Mouse (Mus musculus) forebrain, postnatal 0 days (tissue): ENCODE data around the gene Map3k7cl. TPM values are rescaled to one million over a fixed set of nuclear protein-coding genes. Genes with fewer than 3 reads are reported as not detected.

Experiments used
- ATAC-seq: fragments of 200-750 bp; cut with Nextera tagmentation; 2 replicates; pipeline ENCODE4 v1.8.0; 2017; ENCODE audit warnings: mild to moderate bottlenecking, moderate library complexity
- DNase-seq: peaks from one replicate; pipeline ENCODE4 v3.0.0-alpha.2; 2015
- H3K27ac ChIP-seq: fragments of 300-500 bp; sonication (generic); 2 replicates; pipeline ENCODE4 v1.5.1; 2014; ENCODE audit warnings: low read depth, mild to moderate bottlenecking, antibody characterized with exemption, low read length, moderate library complexity, mixed read lengths
- H3K27me3 ChIP-seq: fragments of 300-500 bp; sonication (generic); 2 replicates; pipeline ENCODE4 v1.6.1; 2014; ENCODE audit warnings: mild to moderate bottlenecking, low read length, mixed read lengths; ENCODE audit not compliant: insufficient read depth
- H3K36me3 ChIP-seq: fragments of 300-500 bp; sonication (generic); 2 replicates; pipeline ENCODE4 v1.6.1; 2014; ENCODE audit warnings: mild to moderate bottlenecking, moderate library complexity; ENCODE audit not compliant: insufficient read depth
- H3K4me1 ChIP-seq: fragments of 300-500 bp; sonication (generic); 2 replicates; pipeline ENCODE4 v1.6.1; 2014; ENCODE audit warnings: antibody characterized with exemption; ENCODE audit not compliant: insufficient read depth
- H3K4me2 ChIP-seq: fragments of 300-500 bp; sonication (generic); 2 replicates; pipeline ENCODE4 v1.6.1; 2014; ENCODE audit warnings: low read depth, mild to moderate bottlenecking, moderate library complexity
- H3K4me3 ChIP-seq: fragments of 300-500 bp; sonication (generic); 2 replicates; pipeline ENCODE4 v1.5.1; 2014; ENCODE audit warnings: low read depth, low read length, mixed read lengths
- H3K9ac ChIP-seq: fragments of 300-500 bp; sonication (generic); 2 replicates; pipeline ENCODE4 v1.6.1; 2014; ENCODE audit warnings: mild to moderate bottlenecking
- H3K9me3 ChIP-seq: fragments of 300-500 bp; sonication (generic); 2 replicates; pipeline ENCODE4 v1.6.1; 2016; ENCODE audit warnings: low read length
- CTCF ChIP-seq: sonication (generic); IDR thresholded peaks from 2 replicates; pipeline ENCODE4 v1.5.1; 2016; ENCODE audit warnings: antibody characterized with exemption, control low read depth, low read depth
- WGBS: fragments of 180-500 bp; shearing (Covaris S2); extraction: QIAGEN DNeasy Blood & Tissue Kit; methylation state at CpG from one replicate; pipeline ENCODE4 v1.1.7; 2014; 5-methylcytosine and 5-hydroxymethylcytosine counted together
- polyA plus RNA-seq: library from polyadenylated mRNA; unstranded; fragments of >200 nt; fragmentation: Nextera tagmentation; extraction: Ambion mirVana; gene quantifications from 2 replicates; pipeline ENCODE4 v1.2.1, GENCODE M21; 2015
- total RNA-seq: library from RNA; depleted of rRNA; stranded (reverse); fragments of >200 nt; gene quantifications from 2 replicates; pipeline ENCODE4 v1.2.3, GENCODE M21; 2014

Map3k7cl gene
- total and polyA plus RNA-seq, 2 experiments from 2014 or later = not detected

GRCm38 (mm10) chr16:87621246-87621645 lies 68.1 kb downstream of the Map3k7cl start:
- H3K36me3 ChIP-seq = no peaks in the 10 kb centered on the region
- H3K27me3 ChIP-seq = no peaks in the 10 kb centered on the region
- no peak overlapping the region for H3K9ac ChIP-seq
- no peaks in the 10 kb centered on the region for H3K9me3 ChIP-seq
- TF ChIP-seq CTCF = no peak
- WGBS = 80% methylated on average over 3 of the region's 3 CpGs
- DNase-seq (no peak), ATAC-seq (no peak)
- H3K4me2 ChIP-seq = no peak overlapping the region
- no peaks in the 10 kb centered on the region for H3K4me1 ChIP-seq
- no peak overlapping the region for H3K27ac ChIP-seq
- no peak overlapping the region for H3K4me3 ChIP-seq

DNA sequence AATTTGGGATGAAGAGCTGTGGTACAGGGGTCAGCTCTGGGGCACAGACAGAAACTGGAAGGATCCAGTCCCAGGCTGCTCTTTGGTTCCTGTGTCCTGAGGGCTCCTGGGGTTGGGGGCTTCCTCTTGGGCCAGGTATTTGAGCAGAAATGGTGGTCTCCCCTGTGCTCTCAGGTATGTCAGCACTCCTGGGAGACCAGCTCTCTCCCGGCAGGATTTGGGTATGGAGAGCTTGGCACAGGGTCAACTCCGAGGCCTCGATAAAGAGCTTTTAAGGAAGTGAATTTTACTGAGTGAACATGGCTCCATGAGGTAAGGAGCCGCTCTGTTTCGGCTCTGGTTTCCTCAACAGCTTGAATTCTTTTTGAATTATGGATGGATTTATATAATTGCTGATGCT lies 70.8 kb downstream of the Map3k7cl start:
- H3K9ac ChIP-seq = no peak overlapping the region
- H3K27me3 ChIP-seq = no peaks in the 10 kb centered on the region
- no peak for TF ChIP-seq CTCF
- H3K4me1 ChIP-seq = no peaks in the 10 kb centered on the region
- H3K27ac ChIP-seq = no peak overlapping the region
- no peak overlapping the region for H3K4me3 ChIP-seq
- DNase-seq = no peak
- H3K36me3 ChIP-seq = no peaks in the 10 kb centered on the region
- WGBS = 84% methylated on average over 5 of the region's 5 CpGs
- no peaks in the 10 kb centered on the region for H3K9me3 ChIP-seq
- ATAC-seq = no peak
- no peak overlapping the region for H3K4me2 ChIP-seq

DNA sequence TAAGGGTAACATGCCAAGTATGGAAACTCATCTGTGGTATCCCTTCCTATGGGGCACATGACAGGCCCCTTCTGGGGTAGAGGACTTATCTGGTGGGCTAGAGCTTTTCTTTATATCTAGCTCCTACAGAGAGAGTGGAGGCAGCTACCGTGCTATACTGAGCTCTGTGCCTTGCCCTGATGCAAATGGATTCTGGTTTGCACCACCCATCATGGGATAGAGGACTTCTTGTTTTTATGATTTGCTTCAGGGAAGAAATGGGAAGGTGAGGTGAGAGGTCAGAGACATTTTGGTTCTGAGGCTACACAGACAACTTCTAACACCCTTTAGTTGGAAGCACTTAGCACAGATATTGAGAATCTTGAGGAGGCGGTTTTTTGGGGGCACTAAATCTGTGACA lies 71.8 kb downstream of the Map3k7cl start:
- Histone ChIP-seq H3K4me2 (no peak overlapping the region), H3K4me3 (no peak overlapping the region), H3K9ac (no peak overlapping the region), H3K9me3 (no peaks in the 10 kb centered on the region), H3K36me3 (no peaks in the 10 kb centered on the region), H3K27me3 (no peaks in the 10 kb centered on the region), H3K27ac (no peak overlapping the region), H3K4me1 (no peaks in the 10 kb centered on the region)
- TF ChIP-seq CTCF = no peak
- ATAC-seq (no peak), DNase-seq (no peak)
- WGBS = 92% methylated on average over 2 of the region's 2 CpGs

DNA sequence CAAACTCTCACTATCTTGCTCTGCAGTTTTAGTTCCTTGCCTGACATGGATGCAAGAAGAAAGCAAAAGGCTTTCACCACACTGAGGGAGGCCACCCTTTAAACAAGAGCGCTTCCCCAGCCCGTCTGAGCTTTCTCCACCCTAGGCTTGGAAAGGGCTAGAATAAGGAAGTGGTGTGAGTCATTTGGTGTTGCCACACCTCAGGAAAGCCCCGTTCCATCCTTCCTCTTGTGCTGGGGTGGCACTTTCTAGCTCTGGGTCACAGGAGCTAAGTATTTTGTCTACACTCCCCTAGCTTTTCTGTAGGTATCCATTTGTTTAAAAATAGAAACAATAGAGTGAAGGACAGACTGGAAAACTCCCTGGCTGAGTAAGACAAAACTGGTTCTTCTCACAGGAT lies 72.2 kb downstream of the Map3k7cl start:
- TF ChIP-seq CTCF = no peak
- Histone ChIP-seq H3K9me3 (no peaks in the 10 kb centered on the region), H3K36me3 (no peaks in the 10 kb centered on the region), H3K27me3 (no peaks in the 10 kb centered on the region), H3K4me3 (no peak overlapping the region), H3K9ac (no peak overlapping the region), H3K4me2 (no peak overlapping the region), H3K4me1 (no peaks in the 10 kb centered on the region), H3K27ac (no peak overlapping the region)
- WGBS = 86% methylated on average over 3 of the region's 3 CpGs
- DNase-seq (no peak), ATAC-seq (no peak)

DNA sequence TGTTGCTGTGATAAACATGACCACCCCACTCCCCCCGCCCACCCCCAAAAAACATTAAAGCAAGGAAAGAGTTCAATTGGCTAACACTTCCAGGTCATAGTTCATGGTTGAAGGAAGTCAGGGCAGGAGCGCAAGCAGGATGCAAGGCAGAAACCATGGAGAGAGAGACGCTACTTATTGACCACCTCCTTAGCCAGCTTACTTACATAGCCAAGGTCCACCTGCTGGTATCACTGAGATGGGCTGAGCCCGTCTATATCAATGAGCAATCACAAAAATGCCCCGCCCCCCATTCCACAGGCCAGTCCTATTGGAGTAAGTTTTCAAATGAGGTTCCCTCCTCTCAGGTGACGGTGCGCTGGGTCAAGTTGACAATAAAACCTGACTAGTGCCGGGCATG lies 72.7 kb downstream of the Map3k7cl start:
- Histone ChIP-seq H3K27ac (no peak overlapping the region), H3K4me1 (no peaks in the 10 kb centered on the region), H3K36me3 (no peaks in the 10 kb centered on the region), H3K4me2 (no peak overlapping the region), H3K4me3 (no peak overlapping the region), H3K27me3 (no peaks in the 10 kb centered on the region), H3K9me3 (no peaks in the 10 kb centered on the region), H3K9ac (no peak overlapping the region)
- 98% methylated on average over 8 of the region's 8 CpGs for WGBS
- no peak for ATAC-seq
- no peak for TF ChIP-seq CTCF
- DNase-seq = no peak

DNA sequence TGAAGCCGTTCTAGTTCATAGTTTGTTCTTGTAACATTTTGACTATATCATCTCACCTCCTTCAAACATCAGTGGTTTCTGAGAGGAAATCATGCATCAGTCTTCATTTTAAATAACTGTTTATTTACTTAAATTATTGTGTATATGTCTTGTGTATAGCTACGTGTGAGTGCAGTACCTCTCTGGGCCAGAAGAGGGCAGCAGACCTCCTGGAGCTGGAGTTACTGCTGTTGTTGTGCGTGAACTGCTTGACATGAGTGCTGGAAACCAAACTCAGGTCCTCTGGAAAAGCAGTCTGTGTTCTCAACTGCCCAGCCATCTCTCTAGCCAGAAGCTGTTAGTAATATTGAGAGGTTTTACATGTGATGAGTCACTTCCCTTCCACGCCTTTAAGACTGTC lies 73.6 kb downstream of the Map3k7cl start:
- no peaks in the 10 kb centered on the region for H3K4me1 ChIP-seq
- no peak for ATAC-seq
- 96% methylated on average over 4 of the region's 4 CpGs for WGBS
- TF ChIP-seq CTCF = peak; percentile 30; the same call in 1 of the 2 replicates
- no peaks in the 10 kb centered on the region for H3K36me3 ChIP-seq
- H3K27me3 ChIP-seq = no peaks in the 10 kb centered on the region
- H3K27ac ChIP-seq = no peak overlapping the region
- H3K9ac ChIP-seq = no peak overlapping the region
- H3K9me3 ChIP-seq = no peaks in the 10 kb centered on the region
- no peak for DNase-seq
- H3K4me3 ChIP-seq = no peak overlapping the region
- H3K4me2 ChIP-seq = no peak overlapping the region

DNA sequence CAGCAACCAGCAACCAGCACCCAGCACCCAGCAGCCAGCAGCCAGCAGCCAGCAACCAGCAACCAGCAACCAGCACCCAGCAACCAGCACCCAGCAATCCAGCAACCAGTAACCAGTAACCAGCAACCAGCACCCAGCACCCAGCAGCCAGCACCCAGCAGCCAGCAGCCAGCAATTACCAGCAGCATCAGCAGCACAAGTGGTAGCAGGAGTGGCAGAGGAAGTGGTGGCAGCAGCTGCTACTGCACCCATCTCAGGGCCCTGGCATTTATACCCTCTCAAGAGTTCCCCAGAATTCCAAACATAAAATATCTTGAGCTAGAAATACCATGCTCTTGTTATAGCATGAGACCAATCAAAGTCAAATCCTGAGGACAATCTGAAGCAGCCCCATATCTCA lies 81.6 kb downstream of the Map3k7cl start:
- Histone ChIP-seq H3K4me1 (no peaks in the 10 kb centered on the region), H3K4me2 (no peak overlapping the region), H3K9ac (no peak overlapping the region), H3K27ac (no peak overlapping the region), H3K27me3 (no peaks in the 10 kb centered on the region), H3K4me3 (no peak overlapping the region), H3K9me3 (no peaks in the 10 kb centered on the region), H3K36me3 (no peaks in the 10 kb centered on the region)
- ATAC-seq (no peak), DNase-seq (no peak)
- no peak for TF ChIP-seq CTCF

DNA sequence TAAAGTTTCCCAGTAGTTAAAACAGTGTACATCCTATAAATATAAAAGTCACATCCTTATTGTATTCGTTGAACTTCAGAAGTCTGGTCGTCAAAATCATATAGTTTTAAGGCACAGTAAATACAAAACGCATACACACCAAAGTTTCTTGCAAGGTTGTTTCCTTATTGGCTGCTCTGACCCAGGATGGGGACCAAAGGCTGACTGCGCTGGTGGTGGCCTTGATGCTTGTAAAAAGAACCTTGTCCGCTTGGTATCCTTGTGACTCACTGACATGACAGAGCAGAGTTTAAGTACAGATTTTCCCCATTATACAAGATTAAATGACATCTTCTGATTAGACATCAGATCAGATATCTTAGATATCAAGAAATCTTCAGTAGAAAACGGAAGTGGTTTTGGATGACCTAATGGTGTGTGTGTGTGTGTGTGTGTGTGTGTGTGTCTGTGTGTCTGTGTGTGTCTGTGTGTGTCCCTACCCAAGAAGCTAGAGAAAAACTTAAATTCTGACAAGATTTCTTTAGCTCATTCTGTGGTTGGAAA lies 82.2 kb downstream of the Map3k7cl start:
- DNase-seq = no peak
- no peak for TF ChIP-seq CTCF
- H3K4me1 ChIP-seq = no peaks in the 10 kb centered on the region
- 92% methylated on average over 6 of the region's 6 CpGs for WGBS
- H3K36me3 ChIP-seq = no peaks in the 10 kb centered on the region
- no peak overlapping the region for H3K4me3 ChIP-seq
- H3K9me3 ChIP-seq = no peaks in the 10 kb centered on the region
- no peak overlapping the region for H3K4me2 ChIP-seq
- no peak overlapping the region for H3K9ac ChIP-seq
- H3K27ac ChIP-seq = no peak overlapping the region
- ATAC-seq = no peak
- no peaks in the 10 kb centered on the region for H3K27me3 ChIP-seq
